Mouse (Mus musculus): ENCODE results near the gene Gramd2.
"Not testable (repeated sequence)": the region's sequence is repeated elsewhere in the genome, so short reads cannot be mapped to it uniquely, and the experiment has no call there.

The Gramd2 gene

GRCm38 (mm10) chr9:59760515-59760914 is 80.6 kb downstream of the Gramd2 start:
- intact Hi-C loops (cut with DNase I), result loop anchor here (5.0 kb wide), 1 partner anchor 38 kb away; no protein-coding TSS in a partner anchor

- intact Hi-C loops (cut with DNase I), result not testable (repeated sequence)
These were observed 87.1 kb downstream of the Gramd2 start for GRCm38 (mm10) chr9:59766966-59767461.
